Mouse (Mus musculus) kidney, embryonic 16.5 days (tissue): ENCODE results near the gene Entpd7. TPM values are rescaled to one million over a fixed set of nuclear protein-coding genes. Genes with fewer than 3 reads are reported as not detected.

Experiments
- ATAC-seq: fragments of 200-750 bp; cut with Nextera tagmentation; 2 replicates; pipeline ENCODE4 v1.8.0; 2017; ENCODE audit warnings: moderate TSS enrichment; ENCODE audit not compliant: low FRiP score, low TSS enrichment
- H3K27ac ChIP-seq: fragments of 300-500 bp; sonication (generic); 2 replicates; pipeline ENCODE4 v1.5.1; 2014; ENCODE audit warnings: low read length
- H3K27me3 ChIP-seq: fragments of 300-500 bp; sonication (generic); 2 replicates; pipeline ENCODE4 v1.6.1; 2014; ENCODE audit warnings: low read length, control low read depth, mixed read lengths; ENCODE audit not compliant: insufficient read depth
- H3K36me3 ChIP-seq: fragments of 300-500 bp; sonication (generic); 2 replicates; pipeline ENCODE4 v1.6.1; 2014; ENCODE audit warnings: low read length, control low read depth, mixed read lengths; ENCODE audit not compliant: insufficient read depth
- H3K4me1 ChIP-seq: fragments of 300-500 bp; sonication (generic); 2 replicates; pipeline ENCODE4 v1.6.1; 2014; ENCODE audit warnings: low read length, control low read depth, mixed read lengths; ENCODE audit not compliant: insufficient read depth
- H3K4me2 ChIP-seq: fragments of 300-500 bp; sonication (generic); replicated peaks from 2 replicates; pipeline ENCODE4 v1.6.1; 2014; ENCODE audit warnings: low read depth, low read length
- H3K4me3 ChIP-seq: fragments of 300-500 bp; sonication (generic); 2 replicates; pipeline ENCODE4 v1.5.1; 2014; ENCODE audit warnings: mild to moderate bottlenecking, low read length
- H3K9ac ChIP-seq: fragments of 300-500 bp; sonication (generic); replicated peaks from 2 replicates; pipeline ENCODE4 v1.6.1; 2014; ENCODE audit warnings: low read length
- H3K9me3 ChIP-seq: fragments of 300-500 bp; sonication (generic); 2 replicates; pipeline ENCODE4 v1.6.1; 2016; ENCODE audit warnings: low read length, control low read depth
- whole genome bisulfite sequencing: fragments of 180-500 bp; shearing (Covaris S2); extraction: QIAGEN DNeasy Blood & Tissue Kit; methylation state at CpG from one replicate; pipeline ENCODE4 v1.1.7; 2014; 5-methylcytosine and 5-hydroxymethylcytosine counted together
- polyA plus RNA-seq: library from polyadenylated mRNA; unstranded; fragments of >200 nt; fragmentation: Nextera tagmentation; extraction: Ambion mirVana; gene quantifications from 2 replicates; pipeline ENCODE4 v1.2.1, GENCODE M21; 2015

Gene Entpd7
- polyA plus RNA-seq, 1 experiment from 2014 or later, result 12.9 TPM

DNA sequence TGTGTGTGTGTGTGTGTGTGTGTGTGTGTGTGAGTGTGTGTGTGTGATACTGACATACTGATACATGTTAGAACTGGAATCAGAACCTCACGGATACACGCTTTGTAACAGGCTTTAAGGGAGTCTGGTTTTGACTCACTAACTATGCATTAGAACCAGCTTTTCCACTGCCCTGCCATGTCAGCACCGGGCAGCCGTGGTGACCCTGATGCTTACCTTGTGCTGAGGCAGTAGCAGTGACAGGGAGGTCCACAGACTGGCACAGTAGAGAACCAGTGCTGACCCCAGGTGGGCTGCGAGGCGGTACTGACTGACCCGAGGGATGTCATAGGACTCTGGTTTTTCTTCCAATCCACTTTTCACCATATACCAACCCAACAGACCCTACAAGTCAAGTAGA, 53.9 kb downstream of the Entpd7 start:
- Histone ChIP-seq H3K27ac (no peak overlapping the region), H3K4me3 (no peak overlapping the region), H3K4me2 (no peak overlapping the region), H3K4me1 (peaks cover 4% of the 10 kb centered on the region; the same call in 1 of the 2 replicates), H3K9me3 (no peaks in the 10 kb centered on the region), H3K9ac (no peak overlapping the region), H3K27me3 (no peaks in the 10 kb centered on the region), H3K36me3 (peaks cover 69% of the 10 kb centered on the region)
- WGBS, result 93% methylated on average over 7 of the region's 7 CpGs
- no peak for ATAC-seq

DNA sequence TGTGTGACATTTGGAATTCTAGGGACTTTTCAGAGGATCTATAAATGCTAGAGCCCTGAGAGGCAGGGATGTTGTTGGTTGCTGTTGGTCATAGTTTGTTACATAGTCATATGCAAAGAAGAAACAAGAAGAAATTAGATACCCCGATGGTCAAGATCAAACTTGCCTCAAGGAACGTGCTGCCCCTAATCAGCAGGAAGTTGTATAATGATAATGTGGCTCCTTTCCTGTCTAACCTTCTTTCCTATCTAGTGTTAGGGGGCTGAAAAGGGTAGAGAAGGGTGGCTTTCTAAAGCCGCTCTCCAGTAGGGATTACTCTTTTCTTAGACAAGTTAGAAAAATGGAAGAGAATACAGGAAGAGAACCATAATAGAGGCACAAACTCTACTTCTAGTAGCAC, 56.3 kb downstream of the Entpd7 start:
- ATAC-seq, result no peak
- H3K4me1 ChIP-seq, result peaks cover 4% of the 10 kb centered on the region; the same call in 1 of the 2 replicates
- no peak overlapping the region for H3K4me3 ChIP-seq
- peaks cover 65% of the 10 kb centered on the region for H3K36me3 ChIP-seq
- H3K27ac ChIP-seq, result no peak overlapping the region
- H3K27me3 ChIP-seq, result no peaks in the 10 kb centered on the region
- WGBS, result 93% methylated on average over 3 of the region's 3 CpGs
- no peak overlapping the region for H3K9ac ChIP-seq
- H3K4me2 ChIP-seq, result no peak overlapping the region
- H3K9me3 ChIP-seq, result no peaks in the 10 kb centered on the region

DNA sequence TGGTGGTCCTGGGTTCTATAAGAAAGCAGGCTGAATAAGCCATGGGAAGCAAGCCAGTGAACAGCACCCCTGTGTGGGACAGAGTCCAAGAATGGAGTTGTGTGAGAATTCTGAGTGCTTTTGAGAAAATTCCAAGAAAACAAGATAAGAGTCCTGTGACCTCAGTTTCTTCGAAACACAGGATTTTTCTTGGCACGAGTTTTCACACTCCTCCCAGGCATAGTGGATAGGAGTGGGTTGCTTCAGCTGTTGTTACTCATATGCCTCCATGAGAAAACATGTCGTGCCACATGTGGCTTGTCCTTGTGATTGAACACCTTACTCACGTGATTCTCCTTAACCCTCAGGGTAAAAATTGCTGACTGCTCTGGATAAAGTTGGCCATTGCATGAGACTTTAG, 58.4 kb downstream of the Entpd7 start:
- no peak for ATAC-seq
- Histone ChIP-seq H3K4me1 (peaks cover 12% of the 10 kb centered on the region; the same call in 1 of the 2 replicates), H3K9ac (no peak overlapping the region), H3K36me3 (peaks cover 52% of the 10 kb centered on the region), H3K4me2 (no peak overlapping the region), H3K9me3 (no peaks in the 10 kb centered on the region), H3K27me3 (no peaks in the 10 kb centered on the region), H3K4me3 (no peak overlapping the region), H3K27ac (no peak overlapping the region)
- WGBS, result 84% methylated on average over 4 of the region's 4 CpGs

DNA sequence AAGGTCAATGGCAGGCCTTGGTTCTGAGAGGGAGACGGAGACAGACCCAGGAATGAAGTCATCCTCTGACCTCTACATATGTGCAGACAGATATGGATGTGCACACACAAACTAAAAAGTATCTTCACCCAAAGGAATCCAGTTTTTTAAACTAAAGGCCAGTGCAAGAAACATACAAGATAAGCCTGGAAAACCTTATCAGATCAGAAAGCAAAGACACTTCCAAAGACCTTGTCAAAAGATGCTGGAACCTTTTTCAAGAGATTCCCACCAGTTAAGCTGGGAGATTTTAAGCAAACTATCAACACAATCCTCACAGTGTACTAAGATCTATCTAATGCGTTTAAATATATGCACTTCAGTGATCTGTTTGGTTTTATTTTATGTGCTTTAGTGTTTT, 60.5 kb downstream of the Entpd7 start:
- H3K36me3 ChIP-seq, result peaks cover 42% of the 10 kb centered on the region
- H3K9ac ChIP-seq, result no peak overlapping the region
- H3K9me3 ChIP-seq, result no peaks in the 10 kb centered on the region
- no peak for ATAC-seq
- WGBS, result 90% methylated on average over 2 of the region's 2 CpGs
- H3K27ac ChIP-seq, result no peak overlapping the region
- H3K27me3 ChIP-seq, result no peaks in the 10 kb centered on the region
- H3K4me2 ChIP-seq, result no peak overlapping the region
- peaks cover 13% of the 10 kb centered on the region; the same call in 1 of the 2 replicates for H3K4me1 ChIP-seq
- H3K4me3 ChIP-seq, result no peak overlapping the region

DNA sequence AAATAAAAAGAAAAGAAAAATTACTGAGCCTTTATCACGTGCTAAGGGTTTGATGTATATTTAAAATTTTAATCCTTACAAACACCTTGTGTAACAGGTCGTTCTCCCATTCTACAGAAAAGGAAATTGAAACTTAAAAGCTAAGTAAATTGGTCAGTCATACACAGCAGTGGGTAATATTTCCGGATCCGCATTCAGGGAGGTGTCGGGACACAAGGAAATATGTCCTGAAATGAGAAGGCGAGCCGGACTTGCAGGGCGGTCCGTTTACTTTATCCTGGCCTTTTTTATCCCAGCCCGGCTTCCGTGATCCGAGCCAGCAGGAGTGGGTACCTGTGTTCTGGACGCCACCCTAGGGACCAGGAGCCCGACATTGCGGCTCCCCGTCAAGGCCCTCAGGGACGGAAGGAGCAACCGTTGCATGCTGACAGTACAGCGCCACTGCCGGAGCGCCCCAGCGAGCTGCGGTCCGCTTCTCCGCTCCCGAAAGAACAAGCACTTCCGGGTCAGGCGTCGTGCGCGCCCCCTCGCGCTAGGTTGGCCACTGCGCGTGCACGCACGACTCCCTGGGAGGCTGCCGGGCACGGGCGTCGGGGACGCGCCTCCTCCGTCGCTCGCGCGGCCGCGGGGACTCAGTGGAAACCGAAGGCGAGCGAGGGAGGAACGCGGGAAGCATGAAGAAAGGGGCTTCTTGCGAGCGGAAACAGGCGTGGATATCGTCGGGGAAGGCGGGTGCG, 63.2 kb downstream of the Entpd7 start, which contains the start of the genes Cutc and Cox15:
TSS of gene Cutc (plus strand) at position 508 of the 737 bp plus-strand sequence.
TSS of gene Cox15 (minus strand) at position 512 of the 737 bp plus-strand sequence.
- Histone ChIP-seq H3K4me3 (peak within 1 kb of the TSS; percentile 80), H3K9ac (peak within 1 kb of the TSS; percentile 90), H3K36me3 (peaks cover 21% of the 10 kb centered on the region), H3K4me2 (peak within 1 kb of the TSS; percentile 67), H3K27me3 (no peaks in the 10 kb centered on the region), H3K27ac (peak within 1 kb of the TSS; percentile 99), H3K4me1 (peaks cover 13% of the 10 kb centered on the region; the same call in 1 of the 2 replicates), H3K9me3 (no peaks in the 10 kb centered on the region)
- WGBS, result under 1% methylated on average over 62 of the region's 62 CpGs
- peak; percentile 92 for ATAC-seq

DNA sequence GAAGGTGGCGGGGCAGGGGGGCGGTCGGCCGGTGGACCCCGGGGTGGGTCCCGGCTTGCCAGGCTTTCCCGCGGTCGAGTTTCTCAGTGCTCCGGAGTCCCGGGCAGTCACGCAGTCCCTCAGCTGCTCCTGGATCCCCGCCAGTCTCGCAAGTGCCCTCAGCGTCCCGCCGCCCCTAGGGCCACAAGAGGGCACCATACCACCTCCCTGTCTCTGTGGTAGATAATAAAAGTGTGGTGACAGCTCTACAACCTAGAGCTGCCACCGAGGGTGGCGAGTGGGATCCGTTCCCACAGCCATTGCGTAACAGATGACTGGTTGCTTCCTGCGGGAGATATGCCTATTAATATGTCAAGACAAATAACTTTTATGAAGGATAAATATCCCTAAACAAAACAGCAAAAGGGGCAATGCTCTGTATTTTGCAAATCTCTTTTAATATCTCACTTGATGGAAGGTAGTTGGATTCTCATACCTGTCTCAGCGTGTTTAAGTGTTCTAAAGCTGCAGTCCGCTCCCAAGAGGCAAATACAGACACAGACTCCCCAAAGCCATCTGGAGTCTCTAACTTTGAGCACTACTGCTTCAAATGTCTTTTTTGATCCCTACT, 63.9 kb downstream of the Entpd7 start:
- Histone ChIP-seq H3K4me1 (peaks cover 13% of the 10 kb centered on the region; the same call in 1 of the 2 replicates), H3K4me3 (peak overlapping the region; percentile 80), H3K27me3 (no peaks in the 10 kb centered on the region), H3K9me3 (no peaks in the 10 kb centered on the region), H3K27ac (peak overlapping the region; percentile 99), H3K36me3 (peaks cover 15% of the 10 kb centered on the region), H3K4me2 (peak overlapping the region; percentile 67), H3K9ac (peak overlapping the region; percentile 90)
- peak; percentile 91 for ATAC-seq
- WGBS, result 1% methylated on average over 24 of the region's 24 CpGs

DNA sequence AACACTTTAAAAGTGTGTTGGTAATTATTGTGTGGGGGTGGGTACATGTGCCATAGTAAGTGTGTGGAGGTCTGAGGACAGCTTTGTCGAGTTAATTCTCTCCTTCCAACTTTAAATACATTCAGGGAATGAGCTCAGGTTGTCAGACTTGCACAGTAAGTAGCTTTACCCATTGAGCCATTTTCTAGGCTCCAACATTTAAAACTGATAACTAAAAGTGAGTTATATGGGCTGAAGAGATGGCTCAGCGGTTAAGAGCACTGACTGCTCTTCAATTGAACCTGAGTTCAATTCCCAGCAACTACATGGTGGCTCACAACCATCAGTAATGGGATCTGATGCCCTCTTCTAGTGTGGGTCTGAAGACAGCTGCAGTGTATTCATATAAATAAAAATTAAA, 64.8 kb downstream of the Entpd7 start:
- H3K4me3 ChIP-seq, result no peak overlapping the region
- no peak overlapping the region for H3K4me2 ChIP-seq
- H3K27ac ChIP-seq, result no peak overlapping the region
- no peak overlapping the region for H3K9ac ChIP-seq
- H3K27me3 ChIP-seq, result no peaks in the 10 kb centered on the region
- H3K4me1 ChIP-seq, result peaks cover 13% of the 10 kb centered on the region; the same call in 1 of the 2 replicates
- ATAC-seq, result no peak
- WGBS, result 74% methylated on average over 2 of the region's 2 CpGs
- H3K36me3 ChIP-seq, result peaks cover 11% of the 10 kb centered on the region; the same call in 1 of the 2 replicates
- no peaks in the 10 kb centered on the region for H3K9me3 ChIP-seq

DNA sequence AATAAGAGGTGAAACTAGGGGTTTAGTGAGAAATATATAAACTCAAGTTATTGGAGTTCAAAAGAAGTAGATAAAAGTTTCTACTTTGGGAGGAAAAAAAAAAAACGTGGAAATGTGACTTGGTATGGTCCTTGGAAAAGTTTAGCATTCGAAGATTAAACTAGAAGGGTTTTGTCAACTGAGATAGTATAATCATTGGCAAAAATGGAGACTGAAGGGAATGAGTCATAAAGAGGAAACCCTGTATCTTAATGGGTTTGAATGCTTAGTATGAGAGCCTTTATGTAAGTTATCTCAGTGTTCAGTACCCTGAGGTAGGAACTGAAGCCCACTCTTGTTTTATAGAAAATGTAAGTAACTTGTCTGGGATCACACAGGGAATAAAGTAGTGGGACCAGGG, 65.4 kb downstream of the Entpd7 start:
- H3K9me3 ChIP-seq, result no peaks in the 10 kb centered on the region
- peaks cover 8% of the 10 kb centered on the region; the same call in 1 of the 2 replicates for H3K36me3 ChIP-seq
- no peak overlapping the region for H3K9ac ChIP-seq
- peaks cover 13% of the 10 kb centered on the region; the same call in 1 of the 2 replicates for H3K4me1 ChIP-seq
- no peak overlapping the region for H3K27ac ChIP-seq
- no peak overlapping the region for H3K4me2 ChIP-seq
- H3K4me3 ChIP-seq, result no peak overlapping the region
- 59% methylated on average over 2 of the region's 2 CpGs for WGBS
- no peaks in the 10 kb centered on the region for H3K27me3 ChIP-seq
- ATAC-seq, result no peak

DNA sequence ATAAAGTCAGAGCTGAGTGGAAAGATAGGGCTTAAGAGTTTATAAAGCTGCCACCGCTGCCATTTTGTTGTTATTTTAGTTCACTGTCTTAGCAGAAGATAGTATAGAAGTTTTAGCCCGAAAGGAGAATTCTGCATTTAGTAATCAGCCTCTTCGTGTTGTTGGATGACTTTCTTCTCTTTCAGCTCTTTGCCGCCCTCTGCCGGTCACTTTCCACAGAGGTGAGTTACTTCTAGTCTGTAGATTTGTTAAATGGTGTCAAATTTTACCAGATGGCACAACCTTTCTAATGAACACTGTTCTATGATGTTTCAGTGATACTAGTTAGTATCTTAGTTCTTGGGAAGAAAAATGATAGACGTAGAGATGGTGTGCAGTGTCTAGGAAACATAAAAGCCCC, 71.0 kb downstream of the Entpd7 start:
- Histone ChIP-seq H3K27me3 (no peaks in the 10 kb centered on the region), H3K9ac (no peak overlapping the region), H3K4me1 (no peaks in the 10 kb centered on the region), H3K4me3 (no peak overlapping the region), H3K4me2 (no peak overlapping the region), H3K9me3 (no peaks in the 10 kb centered on the region), H3K27ac (no peak overlapping the region), H3K36me3 (no peaks in the 10 kb centered on the region)
- 19% methylated on average over 6 of the region's 6 CpGs for WGBS
- no peak for ATAC-seq
